Mouse (Mus musculus) central nervous system, embryonic 14 days (tissue): ENCODE data around the gene Sftpa1. TPM values are rescaled to one million over a fixed set of nuclear protein-coding genes. Genes with fewer than 3 reads are reported as not detected.

Experiments used
- polyA plus RNA-seq: library from polyadenylated mRNA; depleted of rRNA; stranded (reverse); fragments of >200 nt; gene quantifications from 2 replicates; pipeline ENCODE4 v1.2.3, GENCODE M21; 2012; rRNA removed

The Sftpa1 gene
- not detected in 2 replicates for polyA plus RNA-seq

GRCm38 (mm10) chr14:41131540-41131939 lies at the start of gene Sftpa1:
Gene Sftpa1, plus strand, starts transcription at chr14:41131782.

GRCm38 (mm10) chr14:41104853-41105444 lies 26.6 kb upstream of the Sftpa1 start, which contains the start of gene Mat1a:
Gene Mat1a, plus strand, starts transcription at chr14:41105035.

GRCm38 (mm10) chr14:41151220-41151898 lies 19.8 kb downstream of the Sftpa1 start, which contains the start of gene Mbl1:
Gene Mbl1, plus strand, starts transcription at chr14:41151458.

GRCm38 (mm10) chr14:41185059-41185821 lies 53.7 kb downstream of the Sftpa1 start, which contains the start of gene Sftpd:
Gene Sftpd, minus strand, starts transcription at chr14:41185149.

Other genes with a start within 250 kb of the Sftpa1 start
- 3.1 and 3.6 TPM in 2 replicates for gene Sh2d4b, start 238.5 kb upstream of the Sftpa1 start, polyA plus RNA-seq
- 76.8 and 80.3 TPM in 2 replicates for gene Tspan14, start 165.0 kb upstream of the Sftpa1 start, polyA plus RNA-seq
- 34.0 and 36.0 TPM in 2 replicates for gene Fam213a, start 118.0 kb upstream of the Sftpa1 start, polyA plus RNA-seq
- 0.33 and 0.34 TPM in 2 replicates for gene Dydc2, start 62.6 kb upstream of the Sftpa1 start, polyA plus RNA-seq
- gene Dydc1, start 58.9 kb upstream of the Sftpa1 start, polyA plus RNA-seq: 0.05 and 0.08 TPM in 2 replicates
- 0.02 TPM in 1 of 2 replicates, not detected in the other for gene Mat1a, start 26.7 kb upstream of the Sftpa1 start, polyA plus RNA-seq
- gene Mbl1, start 19.7 kb downstream of the Sftpa1 start, polyA plus RNA-seq: not detected in 2 replicates
- not detected in 2 replicates for gene Sftpd, start 53.4 kb downstream of the Sftpa1 start, polyA plus RNA-seq
- 0.18 and 0.26 TPM in 2 replicates for gene Gm2832, start 147.0 kb downstream of the Sftpa1 start, polyA plus RNA-seq
- not detected in 2 replicates for gene Gm5798, start 216.8 kb downstream of the Sftpa1 start, polyA plus RNA-seq